Mouse (Mus musculus): ENCODE results near the gene Smarca2.

The Smarca2 gene

GRCm38 (mm10) chr19:26776066-26777025 lies 171.5 kb downstream of the Smarca2 start:
- DNase-seq (ENCODE audit: low spot score in 2 of 2), result no peak

GRCm38 (mm10) chr19:26778199-26778598 lies 173.3 kb downstream of the Smarca2 start:
- no peak for DNase-seq (ENCODE audit: low spot score in 2 of 2)

- DNase-seq (ENCODE audit: low spot score in 2 of 2), result no peak
Measured at GRCm38 (mm10) chr19:26781209-26781608, 176.4 kb downstream of the Smarca2 start.

GRCm38 (mm10) chr19:26788446-26788845 lies 183.6 kb downstream of the Smarca2 start:
- DNase-seq (ENCODE audit: low spot score in 2 of 2), result no peak

- no peak for DNase-seq (ENCODE audit: low spot score in 2 of 2)
Measured at GRCm38 (mm10) chr19:26790386-26791346, 185.8 kb downstream of the Smarca2 start.

- no peak for DNase-seq (ENCODE audit: low spot score in 2 of 2)
Measured at GRCm38 (mm10) chr19:26794315-26794714, 189.5 kb downstream of the Smarca2 start.

- DNase-seq (ENCODE audit: low spot score in 2 of 2), result no peak
Measured at GRCm38 (mm10) chr19:26796006-26796405, 191.2 kb downstream of the Smarca2 start.

GRCm38 (mm10) chr19:26804401-26804800 lies 199.6 kb downstream of the Smarca2 start:
- DNase-seq (ENCODE audit: low spot score in 2 of 2), result no peak

- DNase-seq (ENCODE audit: low spot score in 2 of 2), result no peak
Measured at GRCm38 (mm10) chr19:26814629-26815028, 209.8 kb downstream of the Smarca2 start.

GRCm38 (mm10) chr19:26817901-26818300 lies 213.1 kb downstream of the Smarca2 start:
- DNase-seq (ENCODE audit: low spot score in 2 of 2), result no peak
